Mouse (Mus musculus) urinary bladder, postnatal 10 days (tissue): ENCODE results near the gene Bola1.
"Not testable (repeated sequence)": the region's sequence is repeated elsewhere in the genome, so short reads cannot be mapped to it uniquely, and the experiment has no call there.

Experiments used
- DNase-seq: peaks from one replicate; pipeline ENCODE4 v3.0.0; 2022; ENCODE audit warnings: low spot score

The Bola1 gene

DNA sequence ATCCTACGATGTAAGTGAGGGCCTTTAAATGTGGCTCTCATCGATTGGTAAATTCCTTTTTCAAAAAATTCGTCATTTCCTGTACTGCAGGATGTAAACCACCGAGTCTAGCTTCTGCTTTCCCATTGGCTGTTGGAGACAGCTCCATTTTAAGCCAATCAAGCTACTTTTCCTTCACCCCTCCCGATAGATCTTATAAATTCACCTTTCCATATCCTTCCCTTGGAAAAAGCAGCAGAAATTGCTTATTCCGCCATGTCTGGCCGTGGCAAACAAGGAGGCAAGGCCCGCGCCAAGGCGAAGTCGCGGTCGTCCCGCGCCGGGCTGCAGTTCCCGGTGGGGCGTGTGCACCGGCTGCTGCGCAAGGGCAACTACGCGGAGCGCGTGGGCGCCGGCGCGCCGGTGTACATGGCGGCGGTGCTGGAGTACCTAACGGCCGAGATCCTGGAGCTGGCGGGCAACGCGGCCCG lies at the start of gene Bola1, which contains the start of gene Hist2h2ab:
Gene Bola1, minus strand, starts transcription at position 49 of the 470 bp plus-strand sequence.
Gene Hist2h2ab, plus strand, starts transcription at position 205 of the 470 bp plus-strand sequence.
- DNase-seq: peak; percentile 17

DNA sequence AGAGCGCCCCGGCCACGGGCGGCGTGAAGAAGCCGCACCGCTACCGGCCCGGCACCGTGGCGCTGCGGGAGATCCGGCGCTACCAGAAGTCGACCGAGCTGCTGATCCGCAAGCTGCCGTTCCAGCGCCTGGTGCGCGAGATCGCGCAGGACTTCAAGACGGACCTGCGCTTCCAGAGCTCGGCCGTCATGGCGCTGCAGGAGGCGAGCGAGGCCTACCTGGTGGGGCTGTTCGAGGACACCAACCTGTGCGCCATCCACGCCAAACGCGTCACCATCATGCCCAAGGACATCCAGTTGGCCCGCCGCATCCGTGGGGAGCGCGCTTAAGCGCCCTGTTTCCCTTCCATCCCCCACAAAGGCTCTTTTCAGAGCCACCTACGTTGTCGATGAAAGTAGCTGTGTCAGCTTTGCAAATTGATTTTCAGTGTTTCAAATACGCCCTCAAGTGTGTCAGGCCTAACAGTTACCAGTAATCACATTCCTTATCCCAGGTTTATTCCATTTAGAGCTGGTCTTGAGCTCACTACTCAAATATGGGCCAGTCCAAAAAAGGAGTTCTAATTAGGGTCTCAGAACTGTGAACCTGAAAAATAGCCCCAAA lies 49.4 kb upstream of the Bola1 start:
- not testable (repeated sequence) for DNase-seq

DNA sequence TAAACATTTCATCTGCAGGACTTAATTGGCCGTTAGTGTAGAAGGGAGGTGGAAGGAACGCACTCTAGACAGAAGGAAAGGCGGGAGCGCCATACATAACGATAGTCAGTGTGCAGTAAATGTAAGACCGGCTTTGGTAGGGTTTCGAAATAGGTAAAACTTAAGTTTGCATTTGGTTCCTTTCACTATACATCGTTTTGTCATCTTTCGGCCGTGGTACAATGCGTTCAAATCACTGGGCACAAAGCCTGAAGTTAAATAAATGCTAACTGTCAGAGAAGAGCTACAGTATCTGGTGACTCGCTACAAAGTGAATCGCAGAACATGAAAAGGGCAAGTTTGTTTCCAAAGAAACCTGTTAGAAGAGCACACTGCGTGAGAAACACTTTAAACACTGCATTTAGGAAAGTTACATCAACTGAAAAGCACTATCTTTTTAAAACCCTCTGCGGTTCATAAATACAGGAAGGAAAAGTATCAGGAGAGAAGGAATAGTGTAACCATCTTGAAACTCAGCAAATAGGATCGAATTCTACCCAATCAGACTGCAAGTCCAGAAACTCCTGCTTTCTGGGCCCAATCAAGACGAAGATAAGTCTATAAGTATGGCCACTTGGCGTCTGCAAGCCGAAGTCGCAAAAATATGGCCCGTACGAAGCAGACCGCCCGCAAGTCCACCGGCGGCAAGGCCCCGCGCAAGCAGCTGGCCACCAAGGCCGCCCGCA lies 48.7 kb upstream of the Bola1 start, which contains the start of gene Hist2h3b:
Gene Hist2h3b, plus strand, starts transcription at position 604 of the 725 bp plus-strand sequence.
- peak; percentile 35 for DNase-seq

DNA sequence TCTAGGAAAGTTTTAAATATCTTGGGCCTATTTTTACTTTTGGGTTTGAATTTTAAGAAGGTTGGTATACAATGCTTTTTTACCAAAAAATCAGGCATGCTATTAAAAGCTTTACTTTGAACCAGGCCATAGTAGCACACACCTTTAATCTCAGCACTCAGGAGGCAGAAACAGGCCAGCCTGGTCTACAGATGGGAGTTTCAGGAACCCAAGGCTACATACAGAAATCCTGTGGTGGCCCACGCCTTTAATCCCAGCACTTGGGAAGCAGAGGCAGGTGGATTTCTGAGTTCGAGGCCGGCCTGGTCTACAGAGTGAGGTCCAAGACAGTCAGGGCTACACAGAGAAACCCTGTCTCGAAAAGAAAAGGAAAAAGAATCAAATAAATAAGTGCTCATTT lies 48.0 kb upstream of the Bola1 start:
- DNase-seq: no peak

DNA sequence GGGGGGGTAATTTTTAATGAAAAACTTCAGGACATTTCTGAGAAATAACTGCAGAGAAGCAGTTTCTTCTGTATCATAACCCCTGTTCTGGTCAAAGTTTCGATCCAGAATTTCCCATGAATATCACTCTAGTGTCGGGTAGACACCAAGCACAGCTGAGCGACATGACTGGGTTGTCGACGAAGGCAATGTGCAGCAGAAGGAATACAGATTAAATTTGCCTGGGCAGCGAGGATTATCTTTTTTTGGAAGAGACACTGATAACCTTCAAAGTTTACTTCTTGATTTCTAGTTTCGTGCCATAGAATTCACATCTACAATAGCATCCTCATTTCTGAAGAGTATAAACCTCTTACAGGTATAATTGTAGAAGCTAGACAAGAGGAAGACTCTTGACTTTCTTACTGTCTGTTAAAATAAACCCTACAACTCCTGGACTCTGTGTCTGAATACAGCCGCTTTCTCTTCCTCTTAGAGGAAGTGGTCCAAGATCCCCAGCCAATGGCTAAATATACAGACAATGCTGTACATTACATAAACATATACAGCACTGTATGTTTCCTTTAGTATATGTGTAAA lies 46.7 kb upstream of the Bola1 start:
- no peak for DNase-seq

DNA sequence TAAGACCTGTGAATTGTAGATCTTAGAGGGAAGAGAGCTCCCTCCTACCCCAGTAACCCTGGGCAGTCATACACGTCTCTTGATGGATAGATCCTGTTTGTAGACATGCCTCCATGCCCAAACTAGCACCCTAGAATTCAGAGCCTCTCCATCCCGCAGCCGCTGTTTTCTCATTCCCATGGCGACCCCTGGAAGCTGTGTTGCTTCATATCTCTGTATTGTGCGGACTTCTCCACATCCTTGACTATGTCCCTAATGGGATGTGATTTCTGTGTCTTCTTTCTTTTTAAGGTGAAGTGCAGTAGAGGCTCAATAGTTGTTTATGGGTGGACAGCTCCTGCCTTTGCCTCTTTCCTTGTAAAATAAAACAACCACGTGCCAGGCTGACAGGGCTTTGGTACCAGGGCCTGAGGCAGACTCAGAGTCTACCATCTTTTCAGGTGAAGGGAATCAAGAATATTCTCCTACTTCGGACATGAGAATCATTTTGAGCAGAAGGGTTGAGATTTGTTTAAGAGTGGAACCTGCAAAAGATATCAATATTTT lies 45.0 kb upstream of the Bola1 start:
- DNase-seq: no peak

DNA sequence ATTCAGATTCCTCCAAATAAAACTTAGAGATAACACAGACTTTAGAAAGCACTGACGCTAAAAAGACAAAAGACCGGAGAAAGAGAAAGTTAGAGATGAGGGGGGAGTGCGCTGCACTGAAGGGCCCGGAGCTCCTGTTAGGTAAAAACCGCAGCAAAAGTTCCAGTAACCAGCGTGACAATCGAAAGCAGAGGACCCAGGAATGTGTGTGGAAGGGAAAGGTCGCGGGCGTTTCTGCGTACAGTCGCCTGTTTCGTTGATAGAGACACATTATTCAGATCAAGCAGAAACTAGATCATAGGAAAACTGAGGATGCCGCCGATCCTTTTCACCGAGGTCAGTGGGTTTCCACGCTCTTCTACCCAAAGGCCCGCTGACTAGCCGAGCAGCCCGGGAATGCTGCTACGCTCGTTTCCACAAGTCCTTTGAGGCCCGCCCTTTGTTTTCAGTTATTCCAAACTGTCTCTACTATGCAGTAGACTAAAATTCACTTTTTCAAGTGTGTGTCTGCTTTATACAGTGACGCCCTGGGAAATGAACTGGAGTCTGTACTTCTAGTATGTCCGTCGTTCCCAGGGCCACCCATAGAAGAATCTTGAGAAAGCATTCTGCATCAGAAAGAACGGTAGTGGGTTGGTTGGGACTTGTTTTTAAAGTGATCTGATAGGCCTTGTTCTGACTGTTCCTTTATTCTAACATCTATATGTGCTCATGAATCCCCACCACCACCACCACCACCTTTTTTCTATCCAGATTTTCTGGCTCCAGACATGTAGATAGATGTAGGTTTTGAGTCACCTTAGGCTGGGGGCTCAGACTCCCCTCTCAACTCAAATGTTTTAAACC lies 44.3 kb upstream of the Bola1 start:
- DNase-seq: no peak

DNA sequence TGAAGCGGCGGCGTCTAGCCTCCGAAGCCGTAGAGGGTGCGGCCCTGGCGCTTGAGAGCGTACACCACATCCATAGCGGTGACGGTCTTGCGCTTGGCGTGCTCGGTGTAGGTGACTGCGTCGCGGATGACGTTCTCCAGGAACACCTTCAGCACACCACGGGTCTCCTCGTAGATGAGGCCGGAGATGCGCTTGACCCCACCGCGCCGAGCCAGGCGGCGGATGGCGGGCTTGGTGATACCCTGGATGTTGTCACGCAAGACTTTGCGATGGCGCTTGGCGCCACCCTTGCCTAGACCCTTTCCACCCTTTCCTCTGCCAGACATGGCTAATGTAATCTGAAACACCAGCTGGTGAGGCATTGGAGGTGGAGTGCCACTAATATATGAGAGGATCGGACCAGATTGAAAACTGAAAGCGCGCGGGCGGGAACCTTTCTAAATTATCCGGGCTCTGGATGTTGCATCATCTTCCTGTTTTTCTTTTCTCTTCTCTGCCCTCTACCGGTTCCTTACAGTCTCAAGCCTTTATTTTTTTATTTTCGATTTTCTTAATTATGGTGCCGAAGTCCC lies 43.6 kb upstream of the Bola1 start, which contains the start of gene Hist2h4:
Gene Hist2h4, minus strand, starts transcription at position 333 of the 572 bp plus-strand sequence.
- peak; percentile 83 for DNase-seq

DNA sequence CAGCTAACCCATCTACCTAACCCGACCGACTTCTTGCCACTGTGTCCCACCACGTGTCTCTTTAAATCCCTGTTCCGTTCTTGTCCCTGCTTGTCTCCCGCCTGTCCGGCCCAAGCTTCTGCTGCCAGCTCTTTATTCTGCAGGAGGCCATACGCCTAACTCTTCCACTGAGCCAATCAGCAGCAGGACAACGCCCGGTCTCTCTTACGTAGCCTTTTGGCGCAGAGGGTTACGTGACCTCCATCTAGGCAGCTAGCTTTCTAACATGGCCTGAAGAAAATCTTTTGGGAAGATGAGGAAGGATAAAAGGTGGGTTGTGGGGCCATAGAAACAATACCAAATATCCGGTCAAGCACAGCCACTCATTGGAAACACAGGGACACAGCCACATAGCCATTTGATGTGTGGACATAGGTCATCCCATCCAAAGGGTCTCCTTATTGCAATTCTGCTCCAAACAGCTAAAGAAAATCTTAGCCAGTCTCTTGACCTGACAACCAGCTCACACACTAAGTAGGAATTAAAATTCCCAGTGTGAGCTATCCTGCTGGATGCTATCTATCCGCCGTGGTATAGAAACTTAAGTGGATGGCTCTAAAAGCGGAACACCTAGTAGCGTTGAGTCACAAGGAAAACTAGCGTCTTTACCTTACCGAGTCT lies 42.8 kb upstream of the Bola1 start:
- peak; percentile 30 for DNase-seq

DNA sequence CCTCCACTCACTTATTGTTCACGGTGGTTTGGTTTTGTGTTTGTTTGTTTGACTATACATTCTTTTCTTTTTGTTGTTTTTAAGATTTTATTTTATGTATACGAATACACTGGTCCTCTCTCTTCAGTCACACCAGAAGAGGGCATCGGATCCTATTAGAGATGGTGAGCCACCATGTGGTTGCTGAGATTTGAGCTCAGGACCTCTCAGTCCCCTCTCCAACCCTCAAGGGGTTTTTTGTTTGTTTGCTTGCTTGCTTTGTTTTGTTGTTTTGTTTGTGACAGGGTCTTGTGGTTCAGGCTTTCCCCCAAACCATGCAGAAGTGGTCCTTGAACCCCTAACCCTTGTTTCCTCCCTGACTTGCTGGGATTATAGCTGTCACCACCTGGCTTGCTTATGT lies 42.1 kb upstream of the Bola1 start:
- DNase-seq: no peak

DNA sequence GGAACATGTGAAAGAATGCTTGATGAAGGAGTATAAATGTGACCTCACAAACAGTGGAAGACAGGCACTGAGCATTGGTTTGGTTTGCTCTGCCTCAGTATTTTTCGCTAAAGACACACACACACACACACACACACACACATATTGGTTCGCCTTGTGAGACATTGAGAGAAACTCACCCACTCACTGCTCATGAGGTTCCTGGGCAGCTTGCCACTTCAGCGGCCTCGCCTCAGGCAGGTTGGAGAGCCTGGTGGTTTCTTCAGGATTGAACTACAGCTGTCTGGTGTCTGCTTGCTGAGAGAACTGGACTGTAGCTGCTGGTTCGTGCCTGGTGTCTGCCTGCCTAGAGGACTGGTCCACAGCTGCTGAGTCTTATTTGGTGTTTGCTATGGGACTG lies 40.7 kb upstream of the Bola1 start:
- DNase-seq: no peak

DNA sequence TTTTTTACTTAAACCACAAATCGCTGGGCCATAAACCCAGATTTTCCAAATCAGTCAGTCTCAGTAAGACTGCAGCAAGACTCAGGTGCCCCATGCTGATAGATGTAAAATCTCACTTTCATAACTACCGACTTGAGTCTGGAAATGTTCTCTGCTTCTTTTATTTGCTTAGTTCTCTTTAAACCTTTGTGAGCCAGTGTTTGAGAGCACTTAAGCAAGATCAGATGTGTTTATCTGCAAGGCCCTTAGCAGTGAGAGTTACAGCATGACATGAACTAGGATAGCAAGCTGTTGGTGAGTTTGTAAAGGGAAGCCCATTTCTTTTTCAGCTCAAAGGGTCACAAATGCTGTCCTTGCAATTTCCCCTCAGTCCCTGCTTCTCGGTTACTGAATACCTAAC lies 37.7 kb upstream of the Bola1 start:
- no peak for DNase-seq

DNA sequence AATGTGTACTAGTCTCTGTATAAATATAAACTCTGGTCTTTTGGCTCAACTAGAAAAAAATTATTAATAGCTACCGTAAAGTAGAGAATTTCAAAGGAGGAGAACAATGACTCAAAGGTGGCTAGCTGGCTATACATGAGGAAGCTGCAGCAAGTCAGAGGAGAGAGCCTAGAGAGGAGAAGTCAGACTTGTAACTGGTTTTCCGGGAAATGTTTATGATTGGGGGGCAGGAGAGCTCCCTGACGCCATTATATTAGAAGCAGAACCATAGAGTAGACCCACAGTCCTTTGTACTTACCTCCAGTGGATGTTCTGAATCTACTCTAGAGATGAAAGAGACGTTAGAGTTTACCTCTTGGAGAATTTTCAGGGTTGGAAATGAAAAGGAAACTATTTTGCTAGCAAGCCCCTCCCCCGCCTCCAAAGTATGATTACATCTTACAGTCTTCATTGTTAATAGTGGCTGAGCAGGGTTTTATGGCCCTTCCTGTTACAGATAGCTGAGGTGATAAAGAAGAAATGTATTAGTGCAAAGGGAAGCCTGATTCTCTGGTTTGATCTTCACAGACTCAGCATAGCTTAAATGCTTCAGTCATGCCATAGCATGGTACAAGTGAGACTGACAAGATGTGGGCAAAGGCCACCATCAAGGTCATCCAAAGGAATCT lies 36.6 kb upstream of the Bola1 start:
- no peak for DNase-seq

DNA sequence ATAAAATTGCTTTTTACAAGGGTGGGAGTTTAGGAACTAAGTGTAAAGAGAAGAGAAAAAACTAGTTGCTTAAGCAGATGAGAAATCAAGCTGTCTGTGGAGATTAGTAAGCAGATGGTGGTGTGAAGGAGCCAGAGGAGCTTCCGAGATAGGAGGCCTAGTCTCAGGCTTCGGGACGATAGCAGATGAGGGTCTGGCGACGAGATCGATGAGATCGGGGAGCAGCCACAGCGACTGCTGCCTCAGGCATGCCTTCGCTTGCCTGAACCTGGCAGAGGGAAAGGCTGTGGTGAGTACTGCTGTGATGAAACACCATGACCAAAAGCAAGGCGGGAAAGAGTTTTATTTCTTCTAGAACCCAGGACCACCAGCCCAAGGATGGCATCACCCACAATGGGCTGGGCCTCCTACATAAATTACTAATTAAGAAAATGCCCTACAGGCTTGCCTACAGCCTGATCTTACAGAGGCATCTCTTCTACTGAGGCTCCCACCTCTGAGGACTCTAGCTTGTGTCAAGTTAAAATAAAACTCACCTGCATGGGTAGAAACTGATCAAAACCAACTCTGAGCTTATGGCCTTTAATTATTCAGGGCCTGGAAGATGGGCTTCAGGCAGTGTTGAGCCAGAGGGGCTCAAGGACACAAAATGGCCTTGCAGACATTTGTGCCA lies 35.3 kb upstream of the Bola1 start:
- no peak for DNase-seq

DNA sequence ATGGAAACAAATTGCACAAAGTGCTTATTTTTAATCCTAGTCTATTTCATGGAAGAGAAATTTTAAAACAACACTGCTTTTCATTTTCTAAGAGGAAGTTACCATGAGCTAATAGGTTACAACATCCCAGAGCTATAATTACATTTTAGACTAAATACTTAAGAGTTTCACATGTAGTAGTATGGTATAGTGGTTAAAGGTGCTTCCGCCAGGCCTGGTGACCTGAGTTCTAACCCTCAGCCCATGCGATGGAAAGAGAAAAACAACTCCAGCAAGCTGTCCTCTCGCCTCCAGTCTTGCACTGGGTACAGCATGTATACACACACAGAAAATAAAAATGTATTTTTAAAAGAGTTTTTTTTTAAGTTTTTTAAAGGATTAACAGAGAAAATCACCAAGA lies 32.3 kb upstream of the Bola1 start:
- DNase-seq: no peak

DNA sequence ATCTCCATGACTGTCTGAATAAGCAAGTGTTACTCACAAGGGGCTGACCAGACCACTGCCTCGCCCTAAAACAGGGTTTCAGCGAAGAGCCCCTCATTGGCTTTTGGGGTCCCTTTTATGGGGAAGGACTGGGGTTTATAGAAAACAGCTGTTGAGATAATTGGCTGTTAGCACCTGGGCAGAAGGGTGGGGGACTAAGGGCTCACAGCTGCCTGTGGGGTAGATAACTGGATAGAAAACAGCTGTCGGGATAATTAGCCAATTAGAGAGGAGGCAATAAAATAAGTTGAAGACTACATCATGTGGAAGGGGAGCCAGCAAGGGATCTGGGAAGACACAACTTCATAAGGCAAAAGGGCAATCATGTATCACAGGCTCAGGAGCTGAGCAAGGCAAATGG lies 31.4 kb upstream of the Bola1 start:
- DNase-seq: no peak

DNA sequence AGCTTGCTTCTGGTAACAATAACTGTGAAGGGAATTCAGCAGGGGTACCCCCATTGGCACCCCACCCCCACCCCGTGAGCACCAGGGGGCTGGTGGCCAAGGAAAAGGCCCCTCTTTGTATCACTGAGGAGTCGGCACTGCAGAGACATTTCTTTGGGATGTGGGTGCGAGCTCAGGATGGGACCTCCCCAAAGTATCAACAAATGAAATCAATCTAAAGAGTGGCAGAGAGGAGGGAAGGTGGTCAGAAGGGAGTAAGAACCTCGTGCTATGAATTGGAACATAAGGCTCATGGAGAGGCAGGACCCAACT lies 29.5 kb upstream of the Bola1 start:
- no peak for DNase-seq

DNA sequence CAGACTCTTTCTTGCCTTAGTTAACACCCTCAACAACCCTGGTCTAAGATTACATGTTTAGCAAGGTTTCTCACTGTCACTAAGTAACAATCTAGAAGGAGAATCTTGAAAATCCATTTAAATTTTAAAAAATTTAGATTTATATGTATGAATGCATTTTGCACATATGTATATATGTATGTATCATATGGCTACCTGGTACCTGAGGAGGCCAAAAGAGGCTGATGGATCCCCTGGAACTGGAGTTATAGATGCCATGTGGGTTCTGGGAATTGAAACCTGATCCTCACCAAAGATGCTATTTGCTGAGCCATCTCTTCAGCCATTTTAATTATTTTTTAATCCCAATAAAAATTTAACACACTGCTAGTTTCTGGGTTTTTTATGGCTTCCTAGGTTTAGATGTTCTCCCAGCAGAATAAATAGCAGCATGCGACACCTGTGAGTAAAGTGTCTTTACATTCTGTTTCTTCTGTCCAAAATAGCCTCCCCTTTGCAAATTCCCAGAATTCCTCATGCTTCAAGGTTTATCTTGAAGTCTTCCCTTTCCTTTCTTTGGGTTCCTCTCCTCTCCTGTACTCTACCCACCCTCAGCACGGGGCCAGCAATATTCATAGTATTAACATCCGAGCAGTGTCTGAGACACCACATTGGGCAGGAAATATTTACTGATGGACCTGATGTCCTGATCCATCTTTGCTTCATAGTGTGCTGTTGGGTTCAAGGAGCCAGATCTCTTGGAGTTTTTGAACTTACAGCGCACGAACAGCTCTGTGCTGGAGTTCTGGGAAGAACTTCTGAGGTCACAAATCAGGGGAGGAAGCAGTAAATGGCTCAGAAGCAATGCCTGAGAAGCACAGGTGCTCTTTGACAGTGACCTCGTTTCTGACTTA lies 28.9 kb upstream of the Bola1 start:
- no peak for DNase-seq
